Mouse (Mus musculus) neural tube, embryonic 10.5 days (tissue): ENCODE measurements around the gene Nrde2.

Source experiments
- DNase-seq: peaks from one replicate; pipeline ENCODE4 v3.0.0-alpha.2; 2017; ENCODE audit warnings: low spot score; ENCODE audit errors: extremely low spot score

Nrde2 gene

DNA sequence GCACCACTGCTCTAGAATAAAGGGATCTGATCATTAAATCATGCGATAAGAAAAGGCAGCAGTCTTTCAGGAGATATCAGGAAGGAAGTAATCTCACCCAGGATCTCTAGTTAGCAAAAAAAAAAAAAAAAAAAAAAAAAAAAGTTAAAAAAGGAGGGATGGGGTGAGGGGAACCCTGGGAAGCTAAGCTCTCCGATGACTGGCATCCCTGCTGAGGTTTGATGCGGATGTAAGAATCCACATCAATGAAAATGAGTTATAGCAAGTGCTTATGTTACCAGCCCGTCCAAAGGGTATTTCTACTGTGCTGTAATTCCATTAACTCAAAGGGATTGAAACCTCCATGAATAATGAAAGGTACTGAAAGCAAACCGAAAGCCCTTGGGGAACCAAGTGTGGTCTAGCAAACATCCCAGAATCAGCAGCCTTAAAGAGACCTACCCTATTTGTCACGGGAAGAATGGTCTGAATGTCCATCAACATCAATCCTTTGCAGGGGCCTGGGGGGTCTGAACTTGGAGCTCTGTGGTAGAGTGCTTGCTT is 19.5 kb upstream of the Nrde2 start:
- DNase-seq: no peak

DNA sequence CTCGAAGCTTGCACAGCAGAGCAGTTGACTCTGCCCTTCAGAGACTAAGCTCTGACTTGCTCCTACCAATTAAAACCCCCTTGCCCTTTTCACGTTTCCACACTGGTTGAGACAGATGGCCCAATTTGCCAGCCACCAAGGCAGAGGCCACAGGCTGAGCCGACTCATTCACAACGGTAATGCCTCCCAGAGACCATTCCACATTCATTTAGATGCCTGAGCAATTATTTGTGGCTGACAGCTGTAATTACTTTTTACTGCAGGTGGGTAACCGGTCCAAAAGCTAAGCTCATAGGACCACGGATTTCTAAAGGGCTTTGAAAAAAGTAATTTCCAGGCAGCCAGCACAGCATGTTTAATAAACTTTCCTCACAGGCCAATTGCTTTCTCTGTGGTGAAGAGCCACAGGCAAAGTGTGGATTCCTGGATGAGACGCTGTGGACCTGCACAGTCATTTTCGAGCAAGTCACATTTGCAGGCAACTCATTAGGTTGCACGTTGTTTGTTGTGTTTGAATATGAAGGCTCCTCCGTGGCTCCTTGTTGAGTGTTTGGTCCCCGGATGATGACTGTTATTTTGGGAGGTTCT is 17.1 kb upstream of the Nrde2 start:
- DNase-seq: no peak

DNA sequence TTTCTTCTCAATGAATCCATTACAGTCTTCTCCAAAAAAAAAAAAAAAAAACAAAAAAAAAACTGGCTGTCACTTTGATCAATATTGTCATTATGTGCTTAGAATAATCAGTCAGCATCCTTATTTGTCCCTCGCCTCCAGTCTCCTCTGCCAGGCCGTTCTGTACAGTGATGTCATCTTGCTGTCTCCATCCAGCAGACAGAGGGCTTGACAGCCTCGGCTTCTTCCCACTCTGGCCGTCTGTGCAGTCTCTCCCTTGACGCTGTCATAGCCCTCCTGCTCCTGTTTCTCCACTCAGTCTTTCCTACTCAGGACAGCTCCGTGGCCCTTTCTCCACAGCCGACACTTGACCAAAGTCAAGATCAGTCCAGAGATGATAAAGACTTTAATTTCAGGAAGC is 13.0 kb upstream of the Nrde2 start:
- no peak for DNase-seq

DNA sequence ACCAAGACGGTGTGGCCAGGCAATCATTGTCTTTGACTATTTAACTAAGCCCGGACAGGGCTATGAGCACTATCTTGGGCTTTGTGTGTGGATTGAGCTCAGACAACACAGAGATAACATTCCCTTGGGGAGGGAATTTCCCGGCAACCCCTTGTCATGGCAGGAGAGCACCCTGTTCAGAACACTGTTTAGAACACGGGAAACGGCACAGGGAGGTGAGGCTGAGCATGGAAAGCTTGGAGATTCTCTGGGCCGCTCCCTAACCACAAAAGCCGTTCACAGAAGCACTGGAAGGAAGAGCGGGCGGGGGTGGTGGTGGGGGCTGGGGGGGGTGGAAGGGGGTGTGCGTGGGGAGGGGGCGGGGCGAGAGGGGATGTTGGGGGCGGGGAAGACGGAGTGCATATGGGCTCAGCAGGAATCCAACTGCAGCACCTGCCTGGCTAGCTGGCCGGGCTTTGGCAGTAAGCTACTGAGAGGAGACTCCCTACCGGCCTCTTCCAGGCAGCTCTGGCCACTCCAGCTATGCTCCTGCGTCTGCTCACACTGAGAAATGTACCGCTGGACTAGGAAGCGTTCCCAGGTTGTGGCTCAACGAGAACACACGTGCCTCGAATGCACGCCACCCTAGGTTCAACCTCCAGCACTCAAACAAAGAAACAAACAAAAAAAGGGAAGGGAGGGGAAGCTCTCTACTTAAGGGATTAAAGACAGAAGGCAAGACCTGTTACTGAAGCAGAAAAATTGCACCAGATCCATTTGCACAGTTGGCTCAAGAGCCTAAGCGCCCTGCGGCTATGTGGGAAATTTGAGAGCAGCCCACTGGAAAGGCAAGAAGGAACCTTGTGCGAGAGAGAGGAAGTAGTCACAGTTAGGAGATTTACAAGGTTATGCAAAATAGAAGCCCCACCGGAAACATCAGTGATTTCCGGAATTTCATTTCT is 8.7 kb upstream of the Nrde2 start:
- peak; percentile 43 for DNase-seq

DNA sequence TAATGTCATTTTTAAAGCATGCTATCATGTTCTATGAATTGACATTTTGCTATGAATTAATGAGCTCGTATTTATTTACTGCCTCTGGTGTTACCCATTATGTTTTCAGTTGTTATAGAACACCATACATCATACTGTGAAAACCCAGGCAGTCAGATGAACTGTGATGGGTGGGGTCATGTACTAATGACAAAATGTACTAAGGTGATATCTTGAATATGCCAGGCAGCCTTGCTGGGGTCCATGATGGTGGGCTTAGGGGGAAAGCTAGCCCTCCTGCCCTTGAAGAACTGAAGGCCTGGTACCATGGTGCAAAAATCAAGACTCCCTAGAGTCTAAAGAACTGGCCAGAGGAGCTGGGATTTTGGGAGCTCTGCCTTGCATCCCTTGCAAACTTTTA is 8.0 kb upstream of the Nrde2 start:
- no peak for DNase-seq

DNA sequence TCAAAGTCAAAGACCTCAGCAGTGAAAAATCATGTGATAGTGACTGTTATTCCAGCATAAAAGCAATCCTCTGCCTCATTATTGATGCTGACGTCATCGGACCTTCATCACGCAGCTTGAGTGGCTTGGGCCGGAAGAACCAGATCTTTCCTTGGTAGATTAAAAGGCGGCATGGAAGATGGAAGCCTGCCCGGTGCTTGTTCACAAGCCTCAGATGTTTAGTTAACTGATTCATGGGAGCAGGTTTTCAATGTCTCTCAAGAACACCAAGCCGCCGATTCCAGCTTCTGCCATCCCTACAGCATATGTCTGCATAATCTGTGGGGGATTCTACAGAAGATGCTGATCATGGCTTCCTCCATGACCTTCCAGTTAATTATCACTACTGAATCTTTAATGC is 7.5 kb upstream of the Nrde2 start:
- DNase-seq: no peak

DNA sequence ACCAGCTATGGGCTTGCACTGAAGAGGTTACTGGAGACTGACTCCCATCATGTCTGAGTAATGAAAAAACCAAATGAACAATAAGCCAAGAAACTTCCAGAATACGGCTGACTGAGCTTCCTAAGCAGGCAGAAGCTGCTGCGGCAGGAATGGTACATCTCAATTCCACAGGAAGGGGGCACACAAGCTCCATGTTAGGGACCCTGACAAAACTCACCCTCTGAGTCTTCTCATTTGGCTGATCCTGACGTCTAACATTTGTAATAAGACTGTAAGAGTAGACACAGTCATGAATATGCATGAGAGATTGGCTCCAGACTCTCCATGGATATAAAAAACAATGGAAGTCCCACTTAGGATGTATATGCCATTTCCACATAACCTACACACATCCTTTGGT is 6.7 kb upstream of the Nrde2 start:
- DNase-seq: peak; percentile 41

DNA sequence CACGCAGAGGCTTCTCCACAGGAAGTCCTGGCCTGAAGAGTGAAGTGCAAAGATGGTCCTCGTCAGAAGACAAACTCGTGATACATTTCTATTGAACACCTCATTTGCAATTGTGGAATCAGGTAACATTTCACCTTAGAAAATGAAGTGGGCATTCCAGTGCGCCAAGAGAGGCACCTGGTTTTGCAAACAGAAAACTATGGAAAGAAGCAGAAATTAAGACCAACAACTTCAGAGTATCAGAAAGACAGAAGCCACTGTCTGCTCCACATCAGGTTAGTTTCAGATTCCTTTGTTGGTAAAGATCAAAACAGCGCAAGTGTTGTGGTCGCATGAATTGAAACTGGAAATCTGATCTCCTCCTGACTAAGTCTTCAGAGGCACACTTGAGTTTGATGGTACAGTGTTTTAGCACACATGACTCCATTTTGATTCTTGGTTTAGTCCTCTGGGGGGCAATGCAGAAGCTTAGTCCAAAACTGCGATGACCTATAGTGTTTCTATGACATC is 5.6 kb upstream of the Nrde2 start:
- DNase-seq: no peak

DNA sequence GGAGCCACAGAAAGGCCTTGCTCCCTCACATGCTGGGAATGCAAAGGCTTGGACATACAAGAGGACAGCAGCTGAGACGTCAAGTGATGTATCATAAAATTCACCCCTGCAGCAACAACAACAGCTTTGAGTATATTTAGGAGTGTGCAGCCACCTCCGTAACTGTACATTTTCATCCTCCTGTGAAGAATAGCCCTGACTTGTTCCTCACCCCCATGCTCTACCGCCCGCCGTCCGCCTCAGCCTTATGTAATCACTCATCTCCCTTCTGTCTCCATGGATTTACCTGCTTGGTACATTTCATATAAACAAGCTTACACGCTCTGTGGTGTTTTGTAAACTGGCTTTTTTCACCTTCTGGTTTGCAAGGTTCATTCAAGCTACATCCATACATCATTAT is 7.0 kb downstream of the Nrde2 start:
- DNase-seq: no peak

DNA sequence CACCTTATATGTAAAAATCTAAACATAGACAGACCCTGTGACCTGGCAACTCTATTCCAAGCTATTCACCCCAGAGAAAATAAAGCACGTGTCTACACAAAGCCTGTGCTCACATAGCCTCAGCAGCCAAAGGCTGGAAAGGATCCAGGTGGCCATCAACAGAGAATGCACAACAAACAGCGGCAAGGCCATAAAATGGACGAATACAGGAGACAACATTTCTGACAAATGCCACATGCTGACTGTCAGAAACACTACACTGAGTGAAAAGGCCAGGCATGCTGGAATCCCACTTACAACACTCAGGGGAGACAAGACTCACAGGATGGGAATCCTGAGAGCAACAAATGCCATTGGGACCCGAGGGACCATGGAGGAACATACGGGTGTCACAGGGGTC is 15.2 kb downstream of the Nrde2 start:
- no peak for DNase-seq

DNA sequence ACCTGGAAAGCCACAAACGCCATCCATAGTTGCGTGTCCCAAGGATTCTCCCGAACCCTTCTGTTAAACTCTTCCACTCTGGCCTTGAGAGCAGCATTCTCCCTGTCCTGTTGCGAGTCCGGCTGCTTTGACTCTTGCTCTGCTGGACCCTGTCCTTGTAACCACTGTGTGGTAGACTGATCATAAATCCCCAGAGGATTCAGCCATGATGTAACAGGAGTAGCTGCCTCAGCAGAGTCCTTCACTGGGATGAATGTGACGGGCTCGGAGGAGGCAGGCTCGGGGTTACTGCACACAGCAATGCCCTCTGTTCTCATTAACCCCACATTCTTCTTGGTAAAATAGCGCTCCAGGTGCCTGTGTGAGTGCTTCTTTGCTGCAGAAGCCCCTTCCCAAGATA is 15.7 kb downstream of the Nrde2 start:
- DNase-seq: no peak

DNA sequence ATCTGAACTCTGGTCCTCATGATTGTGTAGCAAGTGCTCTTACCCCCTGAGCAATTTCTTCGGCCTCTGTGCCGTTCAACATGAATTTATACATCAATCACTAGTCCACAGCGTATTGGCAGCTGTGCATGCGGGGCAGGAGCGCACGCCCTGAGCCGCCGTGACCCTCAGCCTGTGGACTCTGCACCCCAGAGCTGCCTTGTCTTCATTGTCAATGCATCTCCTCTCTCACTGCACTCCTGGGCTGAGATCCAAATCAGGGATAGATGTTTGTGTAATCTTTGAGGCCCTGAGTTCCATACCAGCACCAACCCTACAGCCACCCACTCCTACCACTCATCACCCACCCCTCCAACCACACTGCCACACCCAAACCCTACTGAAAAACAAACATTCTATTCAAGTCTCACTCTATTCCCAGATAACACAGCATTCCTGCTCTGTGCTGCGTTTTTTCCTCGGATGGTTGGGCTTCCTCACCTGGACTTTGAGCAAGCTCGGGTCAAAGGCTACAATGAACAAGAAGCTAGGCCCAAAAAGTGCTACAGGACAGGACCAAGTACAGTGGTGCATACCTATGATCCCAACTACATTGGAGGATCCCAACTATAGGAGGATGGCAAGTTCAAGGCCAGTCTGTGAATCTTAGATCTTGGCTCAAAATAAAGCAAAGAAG is 16.5 kb downstream of the Nrde2 start:
- no peak for DNase-seq

DNA sequence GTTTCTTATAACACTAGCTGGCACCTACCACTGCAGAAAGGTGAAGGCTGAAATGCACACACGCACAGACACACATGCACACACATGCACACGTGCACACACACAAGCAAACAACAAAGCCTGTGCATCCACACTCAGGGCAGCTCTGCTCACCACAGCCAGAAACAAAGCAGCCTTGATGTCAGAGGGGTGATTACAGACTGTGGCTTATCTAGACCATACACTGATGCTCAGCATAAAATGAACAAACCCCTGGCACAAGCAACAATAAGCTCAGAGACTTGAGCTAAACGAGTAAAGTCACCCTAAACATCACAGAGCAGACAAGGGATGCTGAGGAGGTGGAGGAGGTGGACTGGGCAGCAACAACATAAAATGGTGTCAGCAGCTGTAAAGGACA is 24.3 kb downstream of the Nrde2 start:
- DNase-seq: no peak

DNA sequence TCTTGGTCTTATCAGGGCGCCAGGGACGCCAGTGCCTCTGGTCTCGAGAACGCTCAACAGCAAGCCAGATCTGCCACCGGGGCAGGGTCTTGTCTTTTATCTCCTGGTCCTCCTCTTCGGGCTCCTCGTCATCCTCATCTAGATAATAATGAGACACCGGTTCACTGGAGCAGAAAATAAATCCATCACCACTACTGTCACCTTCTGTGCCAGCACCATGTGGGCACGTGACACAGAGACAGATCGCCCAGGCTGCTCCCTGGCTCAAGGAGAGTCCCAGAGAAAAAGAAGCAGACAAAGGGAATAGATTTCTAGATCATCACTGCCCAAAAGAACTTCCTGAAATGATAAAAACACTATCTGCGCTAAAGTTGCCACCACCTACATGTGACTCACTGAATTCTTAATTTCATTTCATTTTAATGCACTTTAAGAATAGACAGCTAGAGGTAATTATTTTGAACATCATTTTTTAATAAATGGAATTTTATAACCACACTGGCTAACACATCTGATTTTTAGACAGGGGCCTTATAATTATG is 25.0 kb downstream of the Nrde2 start:
- no peak for DNase-seq

DNA sequence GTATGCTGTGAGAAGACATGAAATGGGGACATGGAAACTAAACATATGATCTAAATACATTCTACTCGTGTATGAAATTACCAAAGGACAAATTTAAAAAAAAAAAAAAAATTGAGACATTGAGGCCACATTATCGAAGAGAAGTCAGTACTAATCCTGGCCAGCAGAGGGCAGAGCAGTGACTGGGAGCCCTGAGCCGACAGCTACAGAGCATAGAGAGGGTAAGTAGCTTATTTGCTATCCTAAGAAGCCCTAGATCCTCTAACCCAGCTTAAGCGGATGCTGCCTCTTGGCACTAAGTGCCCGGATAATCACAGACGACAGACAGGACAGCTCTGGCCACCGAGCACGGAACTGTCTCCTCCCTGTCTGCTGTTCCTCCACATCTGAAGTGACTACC is 27.8 kb downstream of the Nrde2 start:
- DNase-seq: peak; percentile 69

DNA sequence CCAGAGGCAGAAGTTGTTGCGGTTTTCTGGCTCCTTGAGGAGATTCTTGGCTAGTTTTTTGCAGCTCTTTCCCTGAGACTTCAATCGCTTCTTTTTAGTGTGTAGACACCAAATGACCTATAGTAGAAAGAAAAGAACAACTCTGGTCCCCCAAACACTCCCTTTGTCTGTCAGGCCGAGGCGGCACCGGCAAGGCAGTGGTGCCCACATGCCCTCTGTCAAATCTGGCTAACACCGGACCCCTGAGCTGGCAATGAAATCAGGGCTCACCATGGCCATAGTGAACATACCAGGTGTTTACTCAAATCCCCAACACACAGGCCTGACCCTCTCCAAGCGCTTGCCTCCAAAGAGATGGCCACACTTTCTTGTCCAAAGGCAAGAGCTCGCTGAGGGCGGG is 28.3 kb downstream of the Nrde2 start:
- no peak for DNase-seq

DNA sequence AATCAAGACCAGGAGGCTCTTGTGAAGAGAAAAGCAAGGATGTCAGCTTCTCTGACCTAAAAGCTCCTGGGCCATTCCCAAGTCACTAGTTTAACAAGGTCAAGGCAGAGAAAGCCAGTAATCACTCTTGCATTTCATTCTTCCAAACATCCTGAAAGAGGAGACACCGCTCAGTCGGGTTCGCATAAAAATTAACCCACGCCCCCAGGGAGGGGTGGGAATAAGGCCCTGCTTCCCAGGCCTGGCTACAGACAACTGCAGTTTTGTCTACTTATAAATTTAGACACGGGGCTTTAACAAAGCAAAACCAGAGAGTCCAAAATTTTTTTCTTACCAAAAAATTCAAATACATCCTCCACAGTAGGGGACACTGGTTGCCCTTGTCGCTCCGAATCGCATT is 30.5 kb downstream of the Nrde2 start:
- no peak for DNase-seq

DNA sequence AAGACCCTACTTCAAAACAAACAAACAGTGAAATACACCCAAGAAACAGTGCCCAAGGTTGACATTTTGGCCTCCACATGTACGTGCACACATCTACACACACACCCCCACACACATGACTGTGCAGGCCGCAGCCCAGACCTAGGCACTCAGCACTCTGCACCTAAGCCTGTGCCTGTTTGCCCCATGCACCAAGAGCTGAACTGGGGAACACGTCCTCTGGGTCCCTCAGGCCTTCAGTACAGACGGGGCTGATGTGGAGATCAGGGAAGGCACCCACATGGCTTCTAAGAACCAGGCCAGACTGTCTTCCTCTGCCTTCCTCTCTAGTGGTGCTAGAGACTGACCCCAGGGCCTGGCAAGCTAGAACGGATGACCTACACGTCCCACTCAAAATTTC is 30.9 kb downstream of the Nrde2 start:
- no peak for DNase-seq

DNA sequence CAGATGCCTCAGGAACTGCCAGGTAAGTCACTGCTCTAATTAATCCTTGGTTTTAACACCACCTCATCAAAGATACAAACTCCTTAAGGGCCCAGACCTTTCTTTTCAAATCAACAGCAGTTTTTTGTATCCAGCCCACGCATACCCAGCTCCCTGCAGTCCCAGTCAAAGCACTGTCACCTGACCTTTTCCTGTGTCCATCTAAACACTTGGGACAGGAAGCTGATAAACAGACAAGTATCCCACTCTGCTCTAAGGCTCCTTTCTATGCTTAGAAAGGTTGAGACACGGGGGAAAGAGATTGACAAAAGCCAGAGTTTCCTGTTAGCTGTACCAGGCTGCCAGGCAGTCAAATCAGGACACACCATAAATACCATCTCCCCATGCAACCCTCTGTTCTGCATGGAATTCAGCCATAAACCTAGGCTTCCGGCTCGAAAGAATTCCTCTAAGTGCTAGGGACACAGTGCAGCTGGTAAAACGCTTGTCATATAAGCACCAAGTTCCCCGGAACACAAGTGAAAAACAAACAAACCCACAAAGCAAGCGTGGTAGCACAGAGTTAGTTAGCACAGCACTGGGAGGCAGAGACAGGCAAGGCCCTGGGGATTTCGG is 31.5 kb downstream of the Nrde2 start:
- no peak for DNase-seq

DNA sequence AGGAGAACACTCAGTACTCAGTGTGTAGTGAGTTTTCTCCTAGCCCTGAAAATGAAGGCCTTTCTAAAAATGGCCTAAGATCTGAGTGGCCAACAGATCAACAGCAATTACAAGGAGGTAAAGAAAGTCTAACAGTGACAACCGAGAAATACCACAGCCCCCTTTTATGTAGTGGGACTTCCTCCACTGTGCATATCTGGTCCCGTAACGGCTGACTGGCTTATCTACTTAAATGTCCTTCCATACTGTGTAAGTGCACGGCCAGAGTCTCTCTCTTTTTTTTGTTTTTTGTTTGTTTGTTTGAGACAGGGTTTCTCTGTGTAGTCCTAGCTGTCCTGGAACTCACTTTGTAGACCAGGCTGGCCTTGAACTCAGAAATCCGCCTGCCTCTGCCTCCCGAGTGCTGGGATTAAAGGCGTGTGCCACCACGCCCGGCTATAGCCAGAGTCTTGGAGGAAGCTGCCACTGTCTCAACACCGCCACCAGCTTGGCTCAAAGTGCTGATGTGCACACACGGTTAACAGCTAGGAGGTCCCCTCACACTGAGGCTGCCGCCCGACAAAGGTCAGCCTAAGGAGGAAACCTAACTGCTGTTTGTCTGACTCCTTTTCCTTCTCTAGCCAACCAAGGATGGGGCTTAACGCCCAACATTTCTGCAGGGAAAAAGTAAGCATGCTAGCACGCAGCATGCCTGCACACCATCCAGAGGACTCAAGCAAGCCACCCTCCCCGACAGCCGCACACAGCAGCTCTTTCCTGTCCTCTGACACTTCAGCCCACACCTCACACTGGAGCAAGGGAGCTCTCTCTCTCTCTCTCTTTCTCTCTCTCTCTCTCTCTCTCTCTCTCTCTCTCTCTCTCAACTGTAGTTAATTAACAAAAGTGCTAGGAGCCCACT is 32.2 kb downstream of the Nrde2 start:
- no peak for DNase-seq
